Mouse (Mus musculus) myocyte (in vitro differentiated cells): ENCODE data around the gene Tenm2. TPM values are rescaled to one million over a fixed set of nuclear protein-coding genes. Genes with fewer than 3 reads are reported as not detected.

ENCODE experiments used
- H3K27me3 ChIP-seq: one replicate; pipeline ENCODE4 v1.6.1; 2011; ENCODE audit not compliant: control insufficient read depth, insufficient read depth, insufficient read length
- H3K36me3 ChIP-seq: one replicate; pipeline ENCODE4 v1.6.1; 2011; ENCODE audit not compliant: control insufficient read depth, insufficient read depth
- H3K4me2 ChIP-seq: one replicate; pipeline ENCODE4 v1.6.1; 2011; ENCODE audit warnings: low read depth, control low read depth
- H3K4me3 ChIP-seq: one replicate; pipeline ENCODE4 v1.5.1; 2011; ENCODE audit warnings: mild to moderate bottlenecking, control low read depth, moderate library complexity
- H3K79me2 ChIP-seq: one replicate; pipeline ENCODE4 v1.6.1; 2011; ENCODE audit not compliant: control insufficient read depth, insufficient read depth
- H3ac ChIP-seq: one replicate; pipeline ENCODE4 v1.6.1; 2011; ENCODE audit not compliant: control insufficient read depth, insufficient read length
- CEBPB ChIP-seq: IDR thresholded peaks from 2 replicates; pipeline ENCODE4 v1.6.1; 2011; ENCODE audit warnings: mild to moderate bottlenecking, moderate library complexity; ENCODE audit not compliant: poor library complexity, insufficient read depth, severe bottlenecking
- E2F4 ChIP-seq: IDR thresholded peaks from one replicate; pipeline ENCODE4 v1.6.1; 2011; ENCODE audit warnings: mild to moderate bottlenecking, control low read depth, moderate library complexity; ENCODE audit not compliant: insufficient read depth
- MAX ChIP-seq: IDR thresholded peaks from one replicate; pipeline ENCODE4 v1.6.1; 2011; ENCODE audit warnings: low read depth, mild to moderate bottlenecking, control low read depth
- MYOD1 ChIP-seq, 3 experiments: IDR thresholded peaks; one replicate each; pipeline ENCODE4 v1.6.1; 2011; ENCODE audit warnings: control low read depth in 2 of 3, low read depth in 2 of 3, mild to moderate bottlenecking in 2 of 3, moderate library complexity in 1 of 3; ENCODE audit not compliant: insufficient read length in 2 of 3, control insufficient read depth in 1 of 3
- MYOG ChIP-seq, 3 experiments: IDR thresholded peaks; one replicate each; pipeline ENCODE4 v1.6.1; 2011; ENCODE audit warnings: control low read depth in 2 of 3, low read depth in 2 of 3, mild to moderate bottlenecking in 2 of 3; ENCODE audit not compliant: insufficient read length in 2 of 3, control insufficient read depth in 1 of 3, insufficient read depth in 1 of 3
- POLR2A ChIP-seq: IDR thresholded peaks from one replicate; pipeline ENCODE4 v1.6.1; 2011; ENCODE audit warnings: low read depth, mild to moderate bottlenecking, control low read depth, moderate library complexity; ENCODE audit not compliant: insufficient read length
- POLR2AphosphoS2 ChIP-seq: IDR thresholded peaks from one replicate; pipeline ENCODE4 v1.6.1; 2011; ENCODE audit warnings: low read depth, control low read depth; ENCODE audit not compliant: insufficient read length
- REST ChIP-seq: IDR thresholded peaks from one replicate; pipeline ENCODE4 v1.6.1; 2011; ENCODE audit warnings: mild to moderate bottlenecking, control low read depth, moderate library complexity; ENCODE audit not compliant: insufficient read depth, insufficient read length
- SRF ChIP-seq: IDR thresholded peaks from one replicate; pipeline ENCODE4 v1.6.1; 2011; ENCODE audit warnings: low read depth; ENCODE audit not compliant: control insufficient read depth, insufficient read length
- TCF12 ChIP-seq: IDR thresholded peaks from one replicate; pipeline ENCODE4 v1.6.1; 2011; ENCODE audit warnings: mild to moderate bottlenecking, control low read depth; ENCODE audit not compliant: poor library complexity, insufficient read depth, severe bottlenecking
- TCF3 ChIP-seq: IDR thresholded peaks from one replicate; pipeline ENCODE4 v1.6.1; 2011; ENCODE audit warnings: low read depth, control low read depth; ENCODE audit not compliant: insufficient read length
- USF1 ChIP-seq: IDR thresholded peaks from one replicate; pipeline ENCODE4 v1.6.1; 2011; ENCODE audit warnings: low read depth, mild to moderate bottlenecking, control low read depth, moderate library complexity
- polyA plus RNA-seq: library from polyadenylated mRNA; unstranded; fragments of >200 nt; fragmentation: generic; extraction: Trizol; gene quantifications from one replicate; pipeline ENCODE4 v1.2.1, GENCODE M21; 2012; ENCODE audit warnings: missing spikeins

The Tenm2 gene
- polyA plus RNA-seq, 1 experiment = 0.28 TPM

GRCm38 (mm10) chr11:36045681-36046276 lies 1190.0 kb downstream of the Tenm2 start:
- Histone ChIP-seq H3ac (no peak overlapping the region), H3K4me3 (no peak overlapping the region), H3K27me3 (no peaks in the 10 kb centered on the region), H3K79me2 (no peaks in the 10 kb centered on the region), H3K4me2 (peak overlapping the region; percentile 64), H3K36me3 (no peaks in the 10 kb centered on the region)
- no peak for TF ChIP-seq POLR2A
- no peak for TF ChIP-seq REST
- no peak for TF ChIP-seq TCF12
- no peak for TF ChIP-seq USF1
- TF ChIP-seq E2F4 = no peak
- no peak for TF ChIP-seq TCF3
- TF ChIP-seq POLR2AphosphoS2 = no peak
- TF ChIP-seq CEBPB = no peak
- TF ChIP-seq MYOD1 (IDR thresholded peaks at IDR 0.05; ENCODE audit: control insufficient read depth in 1 of 3, insufficient read length in 2 of 3, low read depth in 2 of 3) = no peak
- no peak for TF ChIP-seq MYOG (IDR thresholded peaks at IDR 0.05; ENCODE audit: control insufficient read depth in 1 of 3, insufficient read depth in 1 of 3, insufficient read length in 2 of 3, low read depth in 2 of 3)
- TF ChIP-seq SRF = no peak
- TF ChIP-seq MAX = no peak

- no peak overlapping the region for H3ac ChIP-seq
- H3K36me3 ChIP-seq = no peaks in the 10 kb centered on the region
- H3K4me3 ChIP-seq = no peak overlapping the region
- H3K79me2 ChIP-seq = no peaks in the 10 kb centered on the region
- TF ChIP-seq E2F4 (no peak), POLR2A (no peak), USF1 (no peak), TCF3 (no peak), SRF (no peak), MYOD1 (IDR thresholded peaks at IDR 0.05; ENCODE audit: control insufficient read depth in 1 of 3, insufficient read length in 2 of 3, low read depth in 2 of 3) (no peak), POLR2AphosphoS2 (no peak), REST (no peak), MAX (no peak), MYOG (IDR thresholded peaks at IDR 0.05; ENCODE audit: control insufficient read depth in 1 of 3, insufficient read depth in 1 of 3, insufficient read length in 2 of 3, low read depth in 2 of 3) (no peak), TCF12 (no peak), CEBPB (no peak)
- no peak overlapping the region for H3K4me2 ChIP-seq
- H3K27me3 ChIP-seq = no peaks in the 10 kb centered on the region
Observed at GRCm38 (mm10) chr11:36041411-36041810, 1194.4 kb downstream of the Tenm2 start.

- no peaks in the 10 kb centered on the region for H3K27me3 ChIP-seq
- H3K36me3 ChIP-seq = no peaks in the 10 kb centered on the region
- H3K4me3 ChIP-seq = no peak overlapping the region
- H3ac ChIP-seq = no peak overlapping the region
- TF ChIP-seq POLR2AphosphoS2 = no peak
- TF ChIP-seq SRF = no peak
- no peak for TF ChIP-seq TCF3
- TF ChIP-seq TCF12 = no peak
- TF ChIP-seq MYOG (IDR thresholded peaks at IDR 0.05; ENCODE audit: control insufficient read depth in 1 of 3, insufficient read depth in 1 of 3, insufficient read length in 2 of 3, low read depth in 2 of 3) = no peak
- TF ChIP-seq MAX = no peak
- TF ChIP-seq USF1 = no peak
- no peak for TF ChIP-seq CEBPB
- no peak for TF ChIP-seq POLR2A
- no peak for TF ChIP-seq E2F4
- TF ChIP-seq MYOD1 (IDR thresholded peaks at IDR 0.05; ENCODE audit: control insufficient read depth in 1 of 3, insufficient read length in 2 of 3, low read depth in 2 of 3) = no peak
- TF ChIP-seq REST = no peak
- no peak overlapping the region for H3K4me2 ChIP-seq
- no peaks in the 10 kb centered on the region for H3K79me2 ChIP-seq
Observed at GRCm38 (mm10) chr11:36040508-36041233, 1195.1 kb downstream of the Tenm2 start.

GRCm38 (mm10) chr11:36039825-36040224 lies 1195.9 kb downstream of the Tenm2 start:
- Histone ChIP-seq H3K4me2 (no peak overlapping the region), H3K27me3 (no peaks in the 10 kb centered on the region), H3ac (no peak overlapping the region), H3K79me2 (no peaks in the 10 kb centered on the region), H3K36me3 (no peaks in the 10 kb centered on the region), H3K4me3 (no peak overlapping the region)
- TF ChIP-seq POLR2AphosphoS2 (no peak), E2F4 (no peak), SRF (no peak), POLR2A (no peak), MYOG (IDR thresholded peaks at IDR 0.05; ENCODE audit: control insufficient read depth in 1 of 3, insufficient read depth in 1 of 3, insufficient read length in 2 of 3, low read depth in 2 of 3) (no peak), REST (no peak), MYOD1 (IDR thresholded peaks at IDR 0.05; ENCODE audit: control insufficient read depth in 1 of 3, insufficient read length in 2 of 3, low read depth in 2 of 3) (no peak), TCF12 (no peak), CEBPB (no peak), USF1 (no peak), TCF3 (no peak)
